Mouse (Mus musculus): Measurements from ENCODE around the gene Gm10273.

DNA sequence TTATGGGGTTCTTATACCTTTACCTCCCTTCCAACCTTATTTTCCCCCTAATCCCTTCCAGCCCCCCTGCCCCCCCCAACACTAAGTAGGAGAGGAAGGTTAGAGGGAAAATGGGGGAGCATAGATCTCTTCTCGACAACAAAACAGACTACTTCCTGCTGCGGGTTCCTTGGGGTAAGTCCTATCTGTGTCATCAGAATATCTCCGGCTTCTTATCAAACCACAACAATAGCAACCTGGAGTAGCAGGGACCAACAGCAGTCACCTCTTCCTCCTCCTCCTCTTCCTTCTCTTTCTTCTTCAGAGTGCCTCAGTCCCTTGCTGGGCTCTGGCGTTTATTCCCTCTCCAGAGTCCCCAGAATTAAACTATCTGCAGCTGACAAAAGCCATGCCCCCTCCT is 3.5 kb upstream of the Gm10273 start:
- no peak for TF ChIP-seq CTCF (IDR thresholded peaks at IDR 0.05; ENCODE audit: insufficient read depth, low read depth, low read length)
- TF ChIP-seq POLR2A (IDR thresholded peaks at IDR 0.05; ENCODE audit: insufficient read depth, low read depth, low read length) = no peak
